Mouse (Mus musculus): Measurements from ENCODE around the gene Nlk.

Gene Nlk

DNA sequence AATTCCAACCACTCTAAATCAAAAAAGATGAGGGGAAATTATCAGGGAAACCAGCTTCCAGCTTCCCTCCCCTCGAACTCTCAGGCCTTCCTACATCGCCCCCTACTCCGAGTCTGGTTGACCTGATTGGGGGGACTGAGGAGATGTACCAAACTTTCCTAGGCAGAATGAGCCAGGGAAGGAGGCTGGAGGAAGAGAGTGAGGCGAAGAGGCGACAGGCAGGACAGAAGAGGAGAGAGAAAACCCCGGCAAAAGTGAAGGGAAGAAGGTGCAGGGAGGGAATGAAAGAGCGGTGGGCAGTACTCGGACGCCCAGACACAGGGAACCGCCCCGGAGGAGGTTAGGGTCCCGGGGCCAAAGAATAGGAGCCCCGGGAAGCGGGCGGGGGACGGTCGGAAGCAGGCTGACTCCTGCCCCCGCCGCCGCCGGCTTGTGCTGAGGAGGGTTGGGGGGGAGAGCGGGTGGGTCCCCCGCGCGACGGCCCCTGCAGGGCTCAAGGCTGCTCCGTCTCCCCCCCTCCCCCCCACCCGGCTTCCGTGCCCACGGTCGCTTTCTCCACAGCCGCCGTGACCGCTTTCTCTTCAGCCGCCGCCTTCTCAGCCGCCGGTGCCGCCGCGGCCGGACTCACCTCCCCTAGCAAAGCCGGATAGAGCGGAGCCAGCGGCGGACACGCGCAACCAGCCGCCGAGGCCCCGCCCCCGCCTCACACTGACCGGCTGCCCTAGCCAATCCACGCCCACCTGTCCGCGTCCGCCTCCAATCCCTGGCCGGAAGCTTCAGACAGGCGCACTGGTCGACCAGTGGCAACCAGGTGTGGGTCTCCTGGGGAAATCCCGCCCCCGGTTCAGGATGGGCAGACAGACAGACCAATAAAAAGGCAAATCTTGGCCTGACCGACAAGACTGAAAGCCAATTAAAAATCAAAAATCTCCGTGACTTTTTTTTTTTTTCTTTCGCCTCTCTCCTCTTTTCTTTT, at the start of gene Nlk:
Gene Nlk (minus strand): TSS at position 597 of the 976 bp plus-strand sequence.
- DNase-seq (ENCODE audit: low read depth), result peak; percentile 99

DNA sequence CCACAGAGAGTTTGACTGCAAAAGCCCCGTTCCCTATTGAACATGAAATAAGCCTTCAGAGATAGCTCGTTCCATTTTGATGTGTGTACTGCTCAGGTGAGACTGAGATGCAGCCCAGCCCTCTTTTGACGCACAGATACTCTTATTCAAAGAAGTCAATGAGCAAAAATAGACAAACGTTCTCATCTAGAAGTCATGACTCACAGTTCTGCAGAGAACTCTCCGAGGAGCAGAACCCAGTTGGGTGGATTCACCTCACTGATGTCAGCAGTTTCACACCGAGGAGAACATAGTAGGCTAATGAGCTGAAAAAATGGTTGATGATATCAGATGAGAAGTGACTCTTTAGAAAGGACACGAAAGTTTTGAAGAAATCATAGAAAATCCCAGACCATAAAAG, 49.1 kb upstream of the Nlk start:
- DNase-seq (ENCODE audit: low read depth), result no peak

DNA sequence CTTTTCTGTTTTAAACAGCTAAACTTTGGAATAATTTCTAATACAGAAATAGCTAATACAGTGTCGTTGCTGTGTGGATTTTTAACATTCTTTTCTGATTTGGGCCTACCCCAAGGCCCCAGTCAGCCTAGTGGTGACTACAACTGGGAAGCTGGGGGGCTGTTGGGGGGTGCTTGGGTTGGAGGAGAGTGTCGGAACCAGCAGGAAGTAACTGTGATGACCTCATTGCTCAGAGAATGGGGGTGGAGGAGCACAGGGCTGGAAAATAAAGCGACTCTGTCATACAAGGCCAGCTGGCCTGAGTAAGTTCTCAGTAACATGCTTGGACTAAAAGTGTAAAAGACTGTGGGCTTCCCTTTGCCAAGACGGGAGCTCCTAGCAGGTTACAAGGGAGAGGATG, 48.3 kb upstream of the Nlk start:
- DNase-seq (ENCODE audit: low read depth), result no peak

DNA sequence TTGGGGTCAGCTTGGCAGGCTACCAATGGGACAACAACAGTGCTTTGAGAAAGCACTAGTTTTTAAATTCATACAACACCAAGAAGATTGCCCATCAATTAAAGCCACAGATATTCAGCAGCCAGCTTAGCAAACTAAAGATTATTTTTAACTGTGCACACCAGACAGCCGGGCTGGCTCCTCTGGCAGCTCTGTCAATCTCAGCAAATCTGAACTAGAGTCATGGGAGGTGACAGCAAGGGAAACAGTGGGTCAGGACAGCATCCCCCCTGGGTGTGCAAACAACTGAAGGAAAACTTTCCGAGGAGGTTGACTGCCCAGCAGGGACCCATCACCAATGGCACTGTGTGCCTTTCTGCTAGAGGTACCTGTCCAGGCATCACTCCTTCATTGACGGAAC, 45.3 kb upstream of the Nlk start:
- no peak for DNase-seq (ENCODE audit: low read depth)

DNA sequence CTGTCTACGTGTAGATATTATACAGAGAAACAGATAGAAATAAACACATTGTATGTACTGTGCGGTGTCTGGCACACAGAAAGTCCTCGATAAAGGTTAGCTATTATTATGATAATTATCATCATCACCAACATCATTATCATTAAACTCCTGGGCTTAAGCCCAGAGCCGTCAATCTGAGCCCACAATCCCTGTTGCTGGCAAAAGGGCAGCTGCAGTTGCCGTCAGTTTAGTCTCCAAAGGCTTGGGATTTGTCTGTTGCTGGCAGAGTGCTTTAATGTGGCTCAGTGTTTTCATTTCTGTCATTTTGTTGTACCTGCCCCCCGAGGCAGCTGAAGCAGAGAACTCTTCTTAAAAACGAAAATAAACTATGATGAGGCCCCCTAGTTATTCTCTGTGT, 44.8 kb upstream of the Nlk start:
- DNase-seq (ENCODE audit: low read depth), result no peak

DNA sequence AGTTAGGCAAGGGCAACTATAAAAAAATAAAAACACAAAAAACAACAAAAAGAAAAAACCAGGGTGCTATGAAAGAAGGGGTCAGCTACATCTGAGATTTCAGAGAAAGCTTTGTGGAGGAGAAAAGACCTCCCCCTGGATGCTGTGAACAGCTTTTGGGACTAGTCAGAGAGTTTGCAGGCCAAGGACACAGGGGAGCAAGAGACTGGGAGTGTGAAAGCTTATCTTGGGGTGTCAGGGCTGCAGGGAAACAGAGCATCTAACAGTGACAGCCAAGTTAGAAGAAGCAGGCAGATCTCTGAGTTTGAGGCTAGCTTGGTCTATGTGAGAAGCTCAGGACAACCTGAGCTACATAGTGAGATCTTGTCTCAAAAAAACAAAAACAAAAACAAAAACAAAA, 42.2 kb upstream of the Nlk start:
- no peak for DNase-seq (ENCODE audit: low read depth)

DNA sequence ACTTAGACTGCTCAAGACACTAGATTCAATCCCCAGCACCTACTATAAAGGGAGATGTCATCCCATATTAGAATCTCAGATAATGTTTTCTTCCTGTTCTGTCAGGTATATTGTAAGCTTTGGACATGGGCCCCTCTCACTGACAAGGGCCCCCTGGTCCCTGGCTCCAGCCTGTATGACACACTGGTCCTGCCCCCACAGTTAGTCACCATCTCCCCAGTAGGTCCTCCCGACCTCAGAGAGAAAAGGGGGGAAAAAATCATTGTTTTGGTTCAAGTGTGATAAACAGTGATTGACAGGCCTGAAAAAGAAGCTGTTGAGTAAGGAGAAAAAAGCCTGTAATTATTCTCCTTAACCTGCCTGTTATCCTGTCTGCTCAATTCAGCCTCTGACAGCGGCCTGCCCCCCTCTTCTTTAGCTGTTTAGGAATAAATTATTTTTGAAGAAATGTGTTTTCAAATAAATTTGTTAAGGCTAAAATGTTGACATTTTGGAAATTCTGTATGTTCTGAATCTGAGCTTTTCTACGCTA, 39.8 kb upstream of the Nlk start:
- no peak for DNase-seq (ENCODE audit: low read depth)

DNA sequence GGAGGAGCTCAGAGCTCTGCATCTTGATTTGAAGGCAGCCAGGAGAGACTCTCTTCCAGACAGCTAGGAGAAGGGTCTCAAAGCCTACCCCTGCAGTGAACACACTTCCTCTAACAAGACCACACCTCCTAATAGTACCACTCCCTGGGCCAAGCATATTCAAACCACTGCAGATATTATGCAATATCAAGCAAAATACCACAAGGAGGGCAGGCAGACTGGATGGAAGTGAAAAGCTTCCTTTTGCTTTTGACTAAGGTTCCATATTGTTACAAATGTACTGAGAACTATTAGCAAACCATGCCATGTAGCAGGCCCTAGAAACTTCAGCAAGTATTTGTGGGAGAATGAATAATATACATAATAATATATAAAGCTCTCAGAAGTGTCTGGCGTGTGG, 38.0 kb upstream of the Nlk start:
- DNase-seq (ENCODE audit: low read depth), result no peak

DNA sequence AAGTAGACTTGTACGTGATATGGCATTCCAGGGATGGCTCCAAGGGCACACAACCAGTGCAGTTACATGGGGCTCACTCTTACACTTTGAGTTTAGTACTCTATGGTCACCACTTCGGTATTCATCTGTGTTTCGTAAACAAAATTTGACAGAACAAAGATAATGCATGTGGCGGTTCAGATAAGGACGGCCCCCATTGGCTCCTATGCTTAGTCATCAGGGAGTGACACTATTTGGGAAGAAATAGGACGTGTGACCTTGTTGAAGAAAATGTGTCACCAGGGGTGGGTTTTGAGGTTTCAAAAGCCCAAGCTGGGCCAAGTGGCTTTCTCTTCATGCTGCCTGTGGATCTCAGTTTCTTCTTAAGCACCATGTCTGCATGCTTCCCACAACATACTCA, 35.4 kb upstream of the Nlk start:
- DNase-seq (ENCODE audit: low read depth), result no peak

DNA sequence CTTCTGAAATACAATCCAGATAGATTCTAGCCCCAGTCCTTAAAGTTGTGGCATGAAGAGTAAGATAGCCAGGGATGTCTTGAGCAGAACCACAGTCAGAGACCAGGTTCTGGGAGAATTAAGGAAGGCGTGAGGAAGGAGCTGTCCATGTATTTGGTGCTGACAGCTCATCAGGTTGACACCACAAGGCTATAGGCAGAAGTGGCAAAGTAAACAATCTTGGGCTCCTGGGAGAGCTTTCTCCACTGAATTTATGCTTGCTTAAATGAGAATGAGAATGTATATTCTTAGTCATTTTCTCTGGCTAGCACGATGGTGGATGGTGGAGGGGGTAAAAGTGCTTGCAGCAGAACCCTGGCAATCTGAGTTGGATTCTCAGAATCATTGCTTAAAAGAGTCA, 33.7 kb upstream of the Nlk start:
- DNase-seq (ENCODE audit: low read depth), result peak; percentile 70

DNA sequence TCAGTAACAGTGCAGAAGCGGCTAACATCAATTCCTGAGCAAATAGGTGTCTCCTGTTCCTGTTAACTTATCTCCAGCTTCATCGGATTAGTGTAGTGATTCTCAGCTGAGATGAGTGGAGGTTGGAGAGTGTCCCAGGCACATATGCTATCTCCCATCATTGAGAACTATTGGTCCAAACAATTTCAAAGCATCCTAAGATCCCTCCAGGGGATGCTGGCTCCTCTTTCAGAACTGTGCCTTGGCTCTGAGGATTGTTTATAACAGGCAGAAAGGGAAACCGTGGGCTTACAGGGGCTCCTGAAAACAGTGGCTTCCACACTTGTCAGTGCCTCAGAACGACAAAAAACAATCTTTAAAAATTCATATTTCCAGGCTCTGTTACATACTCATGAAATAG, 30.9 kb upstream of the Nlk start:
- no peak for DNase-seq (ENCODE audit: low read depth)

DNA sequence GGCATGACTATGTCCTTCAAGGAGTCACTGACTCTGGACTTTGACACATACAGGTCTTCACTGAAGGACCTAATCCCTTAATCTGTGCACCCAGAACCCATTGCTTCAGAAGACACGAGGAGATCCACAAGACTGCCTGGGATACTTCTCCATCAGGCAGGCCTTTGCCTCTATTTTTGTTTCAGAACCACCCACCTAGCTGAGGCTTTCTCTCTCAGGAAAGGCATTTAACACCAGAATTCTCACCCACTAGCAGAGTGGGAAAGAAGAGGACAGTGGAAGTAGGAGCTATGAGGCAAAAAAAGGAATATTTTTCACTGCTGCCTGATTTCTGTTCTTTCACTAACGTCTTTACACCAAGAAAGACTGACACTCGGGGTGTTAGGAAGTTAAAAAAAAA, 29.2 kb upstream of the Nlk start:
- no peak for DNase-seq (ENCODE audit: low read depth)

DNA sequence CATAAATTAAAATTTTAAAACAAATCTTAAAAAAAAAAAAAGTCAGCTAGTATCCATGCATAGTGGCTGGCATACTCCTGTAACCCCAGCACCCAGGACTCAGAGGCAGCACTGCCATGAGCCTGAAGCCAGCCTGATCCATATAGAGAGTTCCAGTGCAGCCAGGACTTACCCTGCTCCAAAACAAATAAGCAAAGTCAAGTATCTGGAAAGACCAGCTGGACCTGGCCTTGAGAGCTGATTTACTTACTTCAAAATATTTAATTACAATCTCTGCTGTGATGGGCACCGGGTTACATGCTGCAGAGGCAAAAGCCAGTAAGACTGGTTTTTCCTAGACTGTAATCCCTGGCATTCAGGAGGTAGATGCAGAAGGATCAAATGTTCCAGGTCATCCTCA, 27.6 kb upstream of the Nlk start:
- DNase-seq (ENCODE audit: low read depth), result no peak

DNA sequence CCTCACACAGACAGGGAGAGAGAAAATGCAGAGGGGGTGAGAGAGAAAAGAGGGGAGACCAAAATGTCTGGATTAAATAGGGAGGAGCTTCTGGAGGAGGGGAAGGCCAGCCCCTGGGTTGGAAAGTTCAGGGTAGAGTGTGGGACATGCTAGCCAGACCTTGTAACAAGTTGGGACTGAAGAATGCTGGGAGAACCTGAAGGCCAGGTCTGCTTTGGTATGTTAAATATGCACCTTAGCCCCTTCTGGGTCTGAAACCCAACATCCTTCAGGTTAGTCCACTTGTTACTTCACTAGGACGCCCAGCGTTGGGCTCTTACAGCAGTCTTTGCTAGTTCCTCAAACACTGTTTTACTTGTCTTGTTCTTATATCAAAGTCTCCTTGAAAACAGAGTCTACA, 24.2 kb upstream of the Nlk start:
- DNase-seq (ENCODE audit: low read depth), result no peak

DNA sequence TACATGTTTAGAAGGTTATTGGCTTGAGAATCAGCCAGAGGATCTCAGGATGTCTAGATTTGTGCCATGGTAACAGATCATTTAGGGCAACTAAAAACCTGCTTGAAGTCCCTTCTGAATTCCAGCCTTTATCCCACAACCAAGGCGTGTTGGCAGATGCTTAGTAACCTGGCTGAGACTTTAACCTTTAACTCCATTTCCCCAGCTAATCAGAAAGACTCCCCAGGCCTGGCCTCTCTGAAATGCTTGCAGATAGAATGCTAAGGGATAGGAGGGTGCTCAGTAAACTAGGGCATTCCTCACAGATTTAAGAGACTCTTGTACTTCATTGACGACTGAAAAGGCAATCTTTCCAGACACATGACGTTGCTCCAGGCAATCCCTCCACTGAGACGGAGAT, 20.5 kb upstream of the Nlk start:
- DNase-seq (ENCODE audit: low read depth), result no peak

DNA sequence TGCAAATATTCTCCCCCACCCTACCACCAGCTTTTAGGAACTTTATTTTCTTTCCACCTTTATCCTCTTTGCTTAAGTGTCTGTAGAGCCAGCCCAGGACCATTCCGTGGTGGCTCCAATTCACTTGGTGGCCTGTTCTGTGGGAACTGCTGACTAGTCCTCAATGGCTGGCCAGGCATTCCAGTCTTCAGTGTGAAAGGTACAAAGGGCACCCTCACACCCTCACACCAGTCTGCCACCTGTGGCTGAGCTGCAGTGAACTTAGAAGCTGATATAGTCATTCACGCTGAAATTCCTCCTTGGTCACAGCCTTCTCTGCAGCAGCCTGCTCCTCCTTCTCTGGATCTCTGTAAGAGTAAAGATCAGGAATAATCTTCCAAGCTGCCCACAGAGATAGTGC, 11.5 kb upstream of the Nlk start:
- no peak for DNase-seq (ENCODE audit: low read depth)

DNA sequence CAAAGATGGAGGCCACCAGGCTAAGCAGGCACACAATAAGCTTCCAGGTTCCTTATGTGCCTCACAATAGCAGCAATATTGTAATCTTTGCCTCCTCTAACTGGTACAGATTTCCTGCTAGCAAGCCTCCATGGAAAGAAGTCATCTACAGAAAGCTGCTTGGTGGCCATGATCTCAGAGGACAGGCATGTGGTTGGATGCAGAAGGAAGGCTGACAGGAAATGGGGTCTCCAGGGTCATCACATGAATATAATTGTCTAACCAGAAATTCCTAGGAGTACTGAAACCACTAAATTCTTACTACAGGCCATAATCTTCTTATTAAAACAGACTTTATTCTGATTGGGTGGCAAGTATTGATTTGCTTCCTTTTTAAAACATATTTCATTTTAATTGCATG, 8.9 kb upstream of the Nlk start:
- DNase-seq (ENCODE audit: low read depth), result peak; percentile 12

DNA sequence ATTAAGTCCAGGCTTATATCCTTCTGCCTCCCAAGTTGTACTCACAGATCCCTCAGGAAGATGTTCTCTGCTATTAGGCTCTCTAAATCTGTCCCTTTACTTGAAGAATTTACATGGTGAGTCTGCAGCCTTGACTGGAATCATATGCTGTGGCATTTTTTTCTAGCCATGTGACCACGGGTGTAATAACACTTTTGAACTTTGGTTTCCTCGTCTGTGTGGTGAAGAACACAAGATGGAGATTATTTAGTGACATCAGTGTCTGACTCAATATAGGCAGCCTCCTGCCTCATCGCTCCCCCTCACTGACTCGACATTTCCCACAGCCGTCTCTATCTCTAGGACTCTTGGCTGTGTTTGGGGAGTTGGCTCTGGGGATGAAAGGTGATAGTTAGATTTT, 5.9 kb upstream of the Nlk start:
- peak; percentile 23 for DNase-seq (ENCODE audit: low read depth)

DNA sequence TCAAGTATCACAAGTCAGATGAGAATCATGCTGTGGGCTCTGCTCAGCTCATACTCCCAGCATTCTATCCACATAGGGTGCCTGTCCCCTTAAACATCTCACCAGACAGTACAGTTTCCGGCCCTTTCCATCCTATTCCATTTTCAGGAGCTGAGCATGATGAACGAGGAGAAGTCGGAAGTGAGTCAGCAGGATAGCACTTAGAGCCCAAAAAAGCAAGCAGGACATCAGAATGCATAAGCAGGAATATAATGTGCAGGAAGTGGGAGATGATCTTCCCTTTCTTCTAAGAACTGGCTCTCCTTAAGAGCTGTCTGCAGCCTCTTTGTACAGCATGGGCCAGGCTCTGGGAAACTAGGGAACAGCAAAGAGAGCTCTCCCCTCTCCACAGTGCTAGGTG, 5.1 kb upstream of the Nlk start:
- peak; percentile 11 for DNase-seq (ENCODE audit: low read depth)

DNA sequence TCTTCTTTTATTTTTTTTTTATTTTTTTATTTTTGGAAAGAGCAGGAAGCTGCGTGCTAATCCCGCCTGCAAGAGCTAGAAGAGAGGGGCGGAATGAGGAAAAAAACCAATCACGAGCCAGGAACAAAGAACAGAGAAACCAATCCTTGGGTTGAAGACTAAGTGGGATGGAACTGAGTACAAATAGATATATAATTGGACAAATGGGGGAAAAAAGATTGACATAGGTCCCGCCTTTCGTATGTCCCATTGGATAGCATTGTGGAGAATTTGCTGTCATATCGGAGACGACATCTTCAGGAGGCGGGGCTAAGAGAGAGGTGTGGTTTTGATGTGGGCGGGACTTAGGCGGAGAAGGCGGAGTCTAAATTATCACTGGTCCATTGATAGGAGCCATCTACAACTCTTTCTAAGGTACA, 589 bp upstream of the Nlk start:
- DNase-seq (ENCODE audit: low read depth), result peak; percentile 96

DNA sequence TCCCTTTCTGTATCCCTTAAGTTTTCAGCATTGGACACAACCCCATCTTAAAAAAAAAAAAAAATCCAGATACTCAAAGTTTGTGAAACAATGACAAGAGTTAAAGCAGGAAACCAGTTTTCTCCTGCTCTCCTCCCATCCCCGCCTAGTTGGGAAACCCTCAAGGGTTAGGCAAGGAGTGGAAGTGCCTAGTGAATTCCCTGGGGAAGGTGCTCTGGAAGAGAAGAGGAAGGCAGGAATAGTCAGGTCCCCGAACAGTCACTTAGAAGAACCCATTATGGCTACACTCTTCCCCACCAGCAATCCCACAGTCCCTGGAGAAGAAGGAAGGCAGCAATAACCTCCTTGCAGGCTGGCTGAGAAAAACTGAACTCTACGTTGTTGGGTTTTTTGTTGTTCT, 2.9 kb downstream of the Nlk start:
- DNase-seq (ENCODE audit: low read depth), result peak; percentile 44

DNA sequence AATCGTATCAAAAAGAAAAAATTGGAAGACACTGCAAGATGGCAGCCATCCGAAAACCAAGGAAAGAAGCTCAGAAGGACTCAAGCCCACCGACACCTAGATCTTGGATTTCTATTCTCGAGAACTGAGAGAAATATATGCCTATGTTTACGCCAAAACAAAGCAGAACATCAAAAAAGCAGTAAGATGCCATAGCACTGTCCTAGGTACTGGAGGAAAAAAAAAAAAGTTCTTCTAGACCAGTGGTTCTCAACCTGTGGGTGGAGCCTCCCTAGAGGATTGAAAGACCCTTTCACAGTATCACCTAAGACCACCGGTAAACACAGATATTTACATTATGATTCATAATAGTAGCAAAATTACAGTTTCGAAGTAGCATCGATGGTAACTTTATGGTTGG, 3.9 kb downstream of the Nlk start:
- no peak for DNase-seq (ENCODE audit: low read depth)

DNA sequence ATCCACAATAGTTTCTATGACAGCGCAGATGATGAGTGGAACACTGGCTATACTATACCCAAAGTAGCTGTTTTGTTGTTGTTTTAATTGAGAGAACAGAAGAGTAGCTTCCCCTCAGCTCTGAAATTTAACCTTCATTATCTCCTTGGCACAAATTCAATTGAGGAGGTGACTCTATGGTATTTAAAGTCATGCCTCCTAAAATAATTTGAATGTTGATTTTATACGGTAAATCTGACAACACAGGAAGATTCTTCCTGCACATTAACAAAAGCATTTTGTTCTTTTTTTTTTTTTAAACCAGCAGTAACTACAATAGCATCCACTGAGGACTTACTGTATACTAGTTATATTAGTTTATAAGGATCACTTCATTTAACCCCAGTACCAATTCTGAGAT, 6.0 kb downstream of the Nlk start:
- DNase-seq (ENCODE audit: low read depth), result no peak

DNA sequence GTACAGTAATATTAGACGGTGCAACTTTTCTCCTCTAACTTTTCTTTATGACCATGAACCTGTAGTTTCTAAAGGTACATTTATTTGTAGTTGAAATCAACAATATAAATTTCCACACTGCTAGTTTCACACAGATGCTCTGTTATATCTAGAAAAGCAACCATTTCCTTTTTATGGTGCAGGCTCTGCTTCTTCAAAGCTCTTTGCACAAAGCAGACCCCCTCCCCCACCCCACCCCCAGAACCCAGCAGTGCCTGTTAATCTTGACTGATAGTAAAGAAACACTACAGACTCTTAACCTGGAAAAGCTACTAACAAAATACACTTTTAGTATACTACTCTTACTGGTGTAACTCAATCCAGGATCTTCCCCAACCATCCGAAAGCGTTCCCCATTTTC, 6.6 kb downstream of the Nlk start:
- no peak for DNase-seq (ENCODE audit: low read depth)

Data from NIH3T3 (cell line).